Mouse (Mus musculus) E14TG2a.4 (cell line): ENCODE results near the gene Fus.

Experiments
- CTCF ChIP-seq: conservative IDR thresholded peaks from 2 replicates; pipeline ENCODE4 v1.5.1; 2014; ENCODE audit warnings: low read length
- NANOG ChIP-seq: IDR thresholded peaks from 2 replicates; pipeline ENCODE4 v1.6.1; 2014; ENCODE audit warnings: borderline replicate concordance, low read length, mixed read lengths
- POU5F1 ChIP-seq: IDR thresholded peaks from 2 replicates; pipeline ENCODE4 v1.6.1; 2014; ENCODE audit warnings: low read length, borderline replicate concordance

DNA sequence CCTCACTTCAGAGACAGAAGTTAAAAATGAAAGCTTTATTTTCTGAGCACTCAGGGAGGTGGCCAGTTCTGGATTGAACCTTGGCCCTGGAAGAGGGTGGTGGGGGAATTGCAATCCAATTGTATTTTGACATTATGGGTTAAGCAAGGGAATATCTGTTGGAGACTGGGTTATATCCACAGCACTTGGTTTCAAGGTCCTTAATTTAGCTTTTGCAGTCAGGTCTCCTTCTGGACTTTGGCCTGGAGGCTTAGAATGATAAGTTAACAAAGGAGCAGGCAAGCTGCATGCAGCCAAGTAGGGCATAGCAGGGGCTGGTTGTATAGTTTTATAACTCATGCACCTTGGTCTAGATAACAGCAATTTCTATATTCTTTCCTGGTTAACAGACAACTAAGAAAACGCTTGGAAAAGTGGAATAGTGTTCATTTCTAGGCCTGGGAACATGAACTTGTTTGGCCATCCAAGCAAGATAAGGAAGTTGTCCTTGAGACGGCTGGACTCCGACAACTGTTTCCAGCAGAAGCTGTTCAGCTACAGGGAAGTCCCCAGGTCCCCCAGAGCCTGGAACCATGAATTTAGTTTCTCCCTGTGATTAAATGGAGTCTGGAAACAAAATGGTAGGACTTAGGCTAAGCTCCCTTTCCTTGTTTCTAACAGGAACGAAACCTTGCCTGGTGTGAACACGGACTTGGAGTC is 65.2 kb downstream of the Fus start:
- TF ChIP-seq CTCF (no peak), POU5F1 (no peak), NANOG (no peak)
